Mouse (Mus musculus) liver, embryonic 14.5 days (tissue): ENCODE results near the gene Bora.

Experiments
- CTCF ChIP-seq: IDR thresholded peaks from 2 replicates; pipeline ENCODE4 v1.5.1; 2016; ENCODE audit warnings: antibody characterized with exemption, low read depth, control low read depth
- EP300 ChIP-seq: IDR thresholded peaks from 2 replicates; pipeline ENCODE4 v1.6.1; 2016; ENCODE audit warnings: antibody characterized with exemption, low read depth

DNA sequence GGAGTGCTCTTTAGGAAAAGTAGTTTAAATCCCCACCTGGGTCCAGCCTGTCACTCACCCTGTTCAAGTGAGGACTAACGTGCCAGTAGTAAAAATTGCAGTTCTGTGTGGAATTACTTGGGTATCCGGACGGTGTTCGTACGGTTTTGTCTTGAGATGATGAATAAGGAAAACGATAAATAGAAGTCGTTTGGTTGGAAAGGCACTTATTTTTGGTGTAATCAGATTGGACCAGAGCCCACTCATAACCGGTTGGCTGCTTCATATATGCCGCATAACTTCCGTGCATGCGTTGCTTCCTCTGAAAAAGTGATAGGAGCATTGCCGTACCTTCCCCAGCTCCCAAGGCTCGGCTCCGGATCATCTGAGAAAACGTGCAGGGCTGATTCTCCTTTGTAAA, 760 bp downstream of the Bora start:
- TF ChIP-seq EP300 (no peak), CTCF (no peak)
